Mouse (Mus musculus): ENCODE measurements around the gene Fam53b. TPM values are rescaled to one million over a fixed set of nuclear protein-coding genes. Genes with fewer than 3 reads are reported as not detected.

Gene Fam53b
- polyA plus RNA-seq, 1 experiment from 2014 or later: 20.4 TPM

DNA sequence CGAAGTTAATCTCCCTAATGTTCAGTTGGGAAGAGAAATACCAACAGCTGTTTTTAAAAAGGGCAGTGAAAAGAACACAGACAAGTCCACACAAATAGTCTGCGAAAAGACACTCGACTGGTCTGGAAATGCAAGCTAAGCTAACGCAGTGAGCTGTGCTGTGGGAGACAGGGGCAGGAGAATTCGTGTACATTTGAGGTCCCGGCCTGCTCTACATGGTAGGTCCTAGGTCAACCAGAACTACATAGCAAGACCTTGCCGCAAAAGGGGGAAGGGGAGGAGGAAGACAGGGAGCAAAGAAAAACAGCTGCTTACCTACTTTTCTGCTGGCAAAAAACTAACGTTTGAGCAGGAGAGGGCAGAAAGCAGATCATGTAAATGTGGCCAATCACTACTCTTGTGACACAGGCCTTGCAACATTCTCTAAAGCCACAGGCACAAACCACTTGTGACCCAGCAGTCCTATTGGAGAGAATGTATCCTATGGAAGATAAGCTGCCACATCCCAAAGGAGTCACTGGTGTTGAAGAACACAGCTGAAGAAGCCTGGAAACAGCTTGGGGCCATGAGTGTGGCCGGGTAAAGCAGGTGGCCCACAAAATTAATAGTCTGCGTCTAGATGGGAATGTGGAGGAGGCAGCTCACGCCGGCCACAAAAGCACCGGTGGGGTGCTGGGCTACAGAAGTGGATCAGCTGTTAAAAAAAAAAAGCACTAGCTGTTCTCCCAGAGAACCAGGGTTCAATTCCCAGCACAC is 87.4 kb downstream of the Fam53b start:
- 85% methylated on average over 13 of the region's 13 CpGs for WGBS
- DNase-seq (ENCODE audit: low spot score) (no peak), ATAC-seq (replicated peaks; ENCODE audit: low FRiP score) (no peak)
- H3K4me1 ChIP-seq (replicated peaks; ENCODE audit: control insufficient read depth, insufficient read depth, low read length): peaks cover 23% of the 10 kb centered on the region
- no peak overlapping the region for H3K9ac ChIP-seq (ENCODE audit: low read depth, low read length)
- no peak overlapping the region for H3K4me2 ChIP-seq
- H3K27me3 ChIP-seq (replicated peaks; ENCODE audit: control insufficient read depth, insufficient read depth, low read length): no peaks in the 10 kb centered on the region
- 0 out of 2 replicates have a peak overlapping the region, but pooled peaks have one; percentile 2 for H3K27ac ChIP-seq (ENCODE audit: low read depth, low read length)
- no peaks in the 10 kb centered on the region for H3K36me3 ChIP-seq (ENCODE audit: control insufficient read depth, insufficient read depth, low read length)
- no peak overlapping the region for H3K4me3 ChIP-seq (ENCODE audit: low read depth, low read length)
- no peaks in the 10 kb centered on the region for H3K9me3 ChIP-seq (ENCODE audit: control insufficient read depth, low read length)

DNA sequence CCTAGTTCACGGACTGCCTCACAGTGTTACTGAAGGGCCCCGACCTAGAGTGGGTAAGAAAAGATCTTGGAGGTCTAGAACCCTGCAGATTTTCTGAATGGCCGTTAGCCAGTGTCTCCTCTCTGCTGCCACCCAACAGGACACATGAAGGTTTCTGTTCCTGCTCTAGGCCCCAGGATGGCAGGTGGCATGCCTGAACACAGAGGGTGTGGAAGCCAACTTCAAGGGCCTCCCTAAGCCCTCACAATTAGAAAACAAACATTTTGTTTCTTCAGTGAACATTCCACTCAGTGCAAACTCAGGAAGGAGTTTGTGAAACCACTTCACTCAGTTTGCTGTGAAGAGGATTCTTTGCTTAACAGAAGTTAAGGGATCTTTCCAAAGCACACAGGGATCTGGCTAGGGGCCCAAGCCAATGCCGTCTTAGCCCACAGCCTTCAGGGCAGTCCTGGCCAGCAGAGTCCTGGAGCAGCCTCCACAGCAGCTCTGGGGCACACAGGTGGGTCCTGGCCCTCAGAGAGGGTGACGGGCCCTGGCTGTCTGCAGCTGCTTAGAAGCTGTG is 89.1 kb downstream of the Fam53b start:
- no peak overlapping the region for H3K4me2 ChIP-seq
- peaks cover 31% of the 10 kb centered on the region for H3K4me1 ChIP-seq (replicated peaks; ENCODE audit: control insufficient read depth, insufficient read depth, low read length)
- WGBS: 81% methylated on average over 5 of the region's 5 CpGs
- no peaks in the 10 kb centered on the region for H3K36me3 ChIP-seq (ENCODE audit: control insufficient read depth, insufficient read depth, low read length)
- ATAC-seq (replicated peaks; ENCODE audit: low FRiP score) (no peak), DNase-seq (ENCODE audit: low spot score) (no peak)
- H3K9ac ChIP-seq (ENCODE audit: low read depth, low read length): no peak overlapping the region
- no peaks in the 10 kb centered on the region for H3K9me3 ChIP-seq (ENCODE audit: control insufficient read depth, low read length)
- no peaks in the 10 kb centered on the region for H3K27me3 ChIP-seq (replicated peaks; ENCODE audit: control insufficient read depth, insufficient read depth, low read length)
- H3K4me3 ChIP-seq (ENCODE audit: low read depth, low read length): no peak overlapping the region
- H3K27ac ChIP-seq (ENCODE audit: low read depth, low read length): 0 out of 2 replicates have a peak overlapping the region, but pooled peaks have one; percentile 13

DNA sequence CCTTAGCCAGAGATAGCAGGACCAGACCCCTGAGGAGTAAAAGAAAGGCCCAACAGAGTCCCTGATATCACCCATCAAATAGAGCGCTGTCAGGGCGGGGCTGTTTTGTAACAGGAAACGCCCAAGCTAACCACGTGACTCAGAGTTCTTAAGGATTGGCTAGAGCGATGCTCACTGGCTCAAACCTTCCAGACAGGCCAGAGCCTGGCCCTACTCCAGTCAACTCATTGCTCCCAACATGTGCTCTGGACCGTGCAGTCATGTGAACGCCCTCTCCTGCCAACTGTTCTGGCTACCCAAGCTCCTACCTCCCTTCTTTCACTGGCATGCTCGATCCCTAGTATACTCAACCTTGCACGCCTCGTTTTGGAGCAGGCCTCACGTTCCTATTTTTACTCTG is 89.8 kb downstream of the Fam53b start:
- 0 out of 2 replicates have a peak overlapping the region, but pooled peaks have one; percentile 21 for H3K27ac ChIP-seq (ENCODE audit: low read depth, low read length)
- DNase-seq (ENCODE audit: low spot score) (no peak), ATAC-seq (replicated peaks; ENCODE audit: low FRiP score) (peak; percentile 94)
- no peaks in the 10 kb centered on the region for H3K36me3 ChIP-seq (ENCODE audit: control insufficient read depth, insufficient read depth, low read length)
- H3K4me3 ChIP-seq (ENCODE audit: low read depth, low read length): no peak overlapping the region
- WGBS: 64% methylated on average over 11 of the region's 11 CpGs
- H3K4me1 ChIP-seq (replicated peaks; ENCODE audit: control insufficient read depth, insufficient read depth, low read length): peaks cover 27% of the 10 kb centered on the region
- no peak overlapping the region for H3K9ac ChIP-seq (ENCODE audit: low read depth, low read length)
- no peak overlapping the region for H3K4me2 ChIP-seq
- H3K27me3 ChIP-seq (replicated peaks; ENCODE audit: control insufficient read depth, insufficient read depth, low read length): no peaks in the 10 kb centered on the region
- no peaks in the 10 kb centered on the region for H3K9me3 ChIP-seq (ENCODE audit: control insufficient read depth, low read length)

DNA sequence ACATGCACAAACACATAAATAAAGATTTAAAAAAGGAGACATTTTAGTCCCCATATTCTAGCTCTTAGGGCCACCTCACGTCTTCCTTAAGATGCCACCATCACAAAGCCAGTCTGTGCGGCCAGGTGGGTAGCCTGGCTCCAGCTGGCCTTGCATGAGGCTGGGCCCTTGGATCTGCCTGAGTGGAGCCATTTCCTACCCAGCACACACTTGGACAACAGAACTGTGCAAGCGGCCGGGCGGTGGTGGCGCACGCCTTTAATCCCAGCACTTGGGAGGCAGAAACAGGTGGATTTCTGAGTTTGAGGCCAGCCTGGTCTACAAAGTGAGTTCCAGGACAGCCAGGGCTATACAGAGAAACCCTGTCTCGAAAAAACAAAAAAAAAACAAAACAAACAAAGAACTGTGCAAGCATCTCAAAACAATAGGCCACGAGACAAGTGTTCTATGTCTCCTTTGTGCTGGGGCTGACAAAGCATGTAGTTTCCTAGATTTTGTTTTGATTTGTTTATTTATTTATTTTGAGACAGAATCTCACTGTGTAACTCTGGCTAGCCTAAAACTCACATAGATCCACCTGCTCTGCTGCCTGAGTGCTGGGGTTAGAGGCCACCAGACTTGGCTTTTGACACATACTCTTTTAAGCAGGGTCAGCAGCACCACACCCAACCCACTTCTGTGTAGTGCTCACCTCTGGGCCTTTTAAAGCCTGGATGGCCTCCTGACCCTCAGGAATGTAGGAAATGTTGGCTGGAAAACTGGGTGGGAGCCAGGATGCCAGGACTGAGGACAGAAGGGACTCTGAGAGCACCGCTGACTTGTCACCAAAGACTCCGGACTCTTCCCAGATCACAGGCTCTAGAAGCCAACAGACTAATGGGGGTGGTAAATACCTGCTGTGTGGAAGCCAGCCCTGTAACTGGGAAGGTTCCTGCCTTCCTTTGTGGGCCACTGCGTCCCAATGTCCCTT is 91.0 kb downstream of the Fam53b start:
- WGBS: 93% methylated on average over 12 of the region's 12 CpGs
- H3K27ac ChIP-seq (ENCODE audit: low read depth, low read length): no peak overlapping the region
- no peak overlapping the region for H3K9ac ChIP-seq (ENCODE audit: low read depth, low read length)

DNA sequence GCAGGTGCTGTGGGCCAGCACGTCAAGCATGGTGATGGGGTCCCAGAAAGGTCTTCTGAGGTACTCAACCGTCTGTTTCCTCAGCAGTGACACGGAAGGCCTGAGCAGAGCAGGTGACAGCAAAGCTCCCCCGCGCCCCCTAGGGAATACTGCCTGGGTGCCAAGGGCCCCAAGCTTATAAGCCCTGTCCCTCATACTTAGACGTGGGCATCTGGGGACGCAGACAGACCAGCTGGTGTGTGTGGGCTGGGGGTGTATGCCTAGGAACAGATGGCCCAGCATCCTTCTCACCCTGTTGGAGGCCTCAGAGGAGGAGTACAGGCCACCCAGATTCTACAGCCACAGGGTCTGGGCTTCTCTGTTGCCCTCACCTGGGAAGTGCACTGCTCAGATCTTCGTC is 93.1 kb downstream of the Fam53b start:
- peaks cover 39% of the 10 kb centered on the region for H3K4me1 ChIP-seq (replicated peaks; ENCODE audit: control insufficient read depth, insufficient read depth, low read length)
- no peak overlapping the region for H3K9ac ChIP-seq (ENCODE audit: low read depth, low read length)
- ATAC-seq (replicated peaks; ENCODE audit: low FRiP score) (no peak), DNase-seq (ENCODE audit: low spot score) (no peak)
- no peaks in the 10 kb centered on the region; the same call in 1 of the 2 replicates for H3K36me3 ChIP-seq (ENCODE audit: control insufficient read depth, insufficient read depth, low read length)
- no peaks in the 10 kb centered on the region for H3K9me3 ChIP-seq (ENCODE audit: control insufficient read depth, low read length)
- 86% methylated on average over 8 of the region's 8 CpGs for WGBS
- H3K4me3 ChIP-seq (ENCODE audit: low read depth, low read length): no peak overlapping the region
- H3K27ac ChIP-seq (ENCODE audit: low read depth, low read length): no peak overlapping the region
- no peaks in the 10 kb centered on the region for H3K27me3 ChIP-seq (replicated peaks; ENCODE audit: control insufficient read depth, insufficient read depth, low read length)
- H3K4me2 ChIP-seq: no peak overlapping the region

More for the DNA sequence above, 91.0 kb downstream of the Fam53b start:
- Histone ChIP-seq H3K9me3 (ENCODE audit: control insufficient read depth, low read length) (no peaks in the 10 kb centered on the region), H3K36me3 (ENCODE audit: control insufficient read depth, insufficient read depth, low read length) (no peaks in the 10 kb centered on the region), H3K27me3 (replicated peaks; ENCODE audit: control insufficient read depth, insufficient read depth, low read length) (no peaks in the 10 kb centered on the region), H3K4me3 (ENCODE audit: low read depth, low read length) (no peak overlapping the region), H3K4me1 (replicated peaks; ENCODE audit: control insufficient read depth, insufficient read depth, low read length) (peaks cover 31% of the 10 kb centered on the region), H3K4me2 (no peak overlapping the region)
- no peak for ATAC-seq (replicated peaks; ENCODE audit: low FRiP score)
- no peak for DNase-seq (ENCODE audit: low spot score)

GRCm38 (mm10) chr7:132719570-132719969 is 94.1 kb downstream of the Fam53b start:
- Histone ChIP-seq H3K9ac (ENCODE audit: low read depth, low read length) (no peak overlapping the region), H3K36me3 (ENCODE audit: control insufficient read depth, insufficient read depth, low read length) (peaks cover 2% of the 10 kb centered on the region; the same call in 1 of the 2 replicates), H3K27ac (ENCODE audit: low read depth, low read length) (no peak overlapping the region), H3K4me1 (replicated peaks; ENCODE audit: control insufficient read depth, insufficient read depth, low read length) (peaks cover 42% of the 10 kb centered on the region), H3K4me3 (ENCODE audit: low read depth, low read length) (no peak overlapping the region), H3K27me3 (replicated peaks; ENCODE audit: control insufficient read depth, insufficient read depth, low read length) (no peaks in the 10 kb centered on the region), H3K4me2 (no peak overlapping the region), H3K9me3 (ENCODE audit: control insufficient read depth, low read length) (no peaks in the 10 kb centered on the region)
- 83% methylated on average over 4 of the region's 4 CpGs for WGBS
- no peak for DNase-seq (ENCODE audit: low spot score)
- no peak for ATAC-seq (replicated peaks; ENCODE audit: low FRiP score)

DNA sequence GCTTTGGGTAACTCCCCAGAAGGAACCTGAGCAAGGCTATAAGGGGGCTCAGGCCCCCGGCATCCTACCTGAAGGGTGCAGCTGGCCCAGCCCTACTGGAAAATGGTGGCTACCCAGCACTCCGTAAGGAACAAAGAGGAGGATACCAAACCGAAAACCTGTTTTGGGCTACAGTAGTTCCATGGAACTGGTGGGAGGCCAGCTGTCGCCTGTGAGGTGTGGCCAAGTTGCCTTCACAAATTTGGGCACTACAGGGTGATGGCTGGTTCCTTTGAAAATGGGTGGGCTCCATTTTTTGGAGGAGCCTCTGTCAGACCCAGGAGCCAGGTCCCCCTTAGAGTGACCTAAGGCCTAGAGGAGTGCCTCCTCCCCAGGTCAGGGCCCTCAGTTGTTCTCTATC is 98.4 kb downstream of the Fam53b start:
- Histone ChIP-seq H3K27me3 (replicated peaks; ENCODE audit: control insufficient read depth, insufficient read depth, low read length) (no peaks in the 10 kb centered on the region), H3K36me3 (ENCODE audit: control insufficient read depth, insufficient read depth, low read length) (peaks cover 2% of the 10 kb centered on the region; the same call in 1 of the 2 replicates), H3K4me1 (replicated peaks; ENCODE audit: control insufficient read depth, insufficient read depth, low read length) (peaks cover 44% of the 10 kb centered on the region), H3K9ac (ENCODE audit: low read depth, low read length) (no peak overlapping the region), H3K27ac (ENCODE audit: low read depth, low read length) (no peak overlapping the region), H3K4me3 (ENCODE audit: low read depth, low read length) (no peak overlapping the region), H3K9me3 (ENCODE audit: control insufficient read depth, low read length) (no peaks in the 10 kb centered on the region), H3K4me2 (no peak overlapping the region)
- 86% methylated on average over 4 of the region's 4 CpGs for WGBS
- DNase-seq (ENCODE audit: low spot score): no peak
- no peak for ATAC-seq (replicated peaks; ENCODE audit: low FRiP score)

DNA sequence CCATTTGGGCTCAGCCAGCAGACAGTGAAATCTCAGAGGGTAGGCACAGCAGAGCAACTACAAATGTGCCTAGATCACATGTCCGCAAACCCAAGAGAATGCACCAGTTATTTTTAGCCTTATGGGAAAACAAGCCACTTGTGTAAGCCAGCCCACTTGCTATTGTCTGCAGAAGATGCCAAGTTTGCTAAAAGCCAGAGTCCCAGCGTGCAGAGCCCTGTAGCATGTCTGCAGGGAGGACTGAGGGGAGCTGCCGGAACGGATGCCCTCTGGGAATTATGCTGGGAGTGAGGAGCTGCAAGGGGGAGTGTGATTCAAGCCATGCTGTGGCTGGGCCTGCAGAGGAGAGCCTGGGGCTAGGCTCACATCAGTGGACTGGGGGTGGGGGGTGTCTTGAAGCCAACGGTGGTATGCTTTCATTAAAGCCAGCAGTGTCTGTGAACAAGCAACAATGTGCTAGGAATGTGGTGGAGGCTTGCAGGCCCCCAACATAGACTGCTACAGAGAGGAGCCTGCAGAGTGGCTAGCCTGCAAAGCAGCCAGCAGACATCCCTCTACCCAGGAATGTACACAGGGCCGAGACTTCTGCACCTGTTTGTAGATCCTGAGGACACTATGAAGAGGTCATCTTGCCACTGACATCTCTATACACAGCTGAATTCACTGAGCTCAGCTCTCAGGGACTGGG is 99.3 kb downstream of the Fam53b start:
- DNase-seq (ENCODE audit: low spot score) (no peak), ATAC-seq (replicated peaks; ENCODE audit: low FRiP score) (0 out of 2 replicates have a peak, but pooled peaks have one; percentile 5)
- WGBS: 52% methylated on average over 6 of the region's 6 CpGs
- H3K27me3 ChIP-seq (replicated peaks; ENCODE audit: control insufficient read depth, insufficient read depth, low read length): no peaks in the 10 kb centered on the region
- no peak overlapping the region; the same call in 1 of the 2 replicates for H3K27ac ChIP-seq (ENCODE audit: low read depth, low read length)
- peaks cover 2% of the 10 kb centered on the region; the same call in 1 of the 2 replicates for H3K36me3 ChIP-seq (ENCODE audit: control insufficient read depth, insufficient read depth, low read length)
- H3K9ac ChIP-seq (ENCODE audit: low read depth, low read length): no peak overlapping the region
- no peaks in the 10 kb centered on the region for H3K9me3 ChIP-seq (ENCODE audit: control insufficient read depth, low read length)
- no peak overlapping the region for H3K4me2 ChIP-seq
- no peak overlapping the region for H3K4me3 ChIP-seq (ENCODE audit: low read depth, low read length)
- peaks cover 37% of the 10 kb centered on the region for H3K4me1 ChIP-seq (replicated peaks; ENCODE audit: control insufficient read depth, insufficient read depth, low read length)

All from liver, embryonic 11.5 days (tissue).